Mouse (Mus musculus) forebrain, embryonic 10.5 days (tissue): ENCODE data around the gene Icosl. TPM values are rescaled to one million over a fixed set of nuclear protein-coding genes. Genes with fewer than 3 reads are reported as not detected.
"Not testable (repeated sequence)": the region's sequence is repeated elsewhere in the genome, so short reads cannot be mapped to it uniquely, and the experiment has no call there.

Source experiments
- DNase-seq: peaks from one replicate; pipeline ENCODE4 v3.0.0-alpha.2; 2017; ENCODE audit warnings: low spot score; ENCODE audit errors: extremely low spot score
- H3K27ac ChIP-seq: fragments of 300-500 bp; sonication (generic); 2 replicates; pipeline ENCODE4 v1.5.1; 2016; ENCODE audit warnings: mild to moderate bottlenecking
- H3K27me3 ChIP-seq: fragments of 300-500 bp; sonication (generic); 2 replicates; pipeline ENCODE4 v1.6.1; 2016; ENCODE audit warnings: mild to moderate bottlenecking; ENCODE audit not compliant: poor library complexity, severe bottlenecking
- H3K36me3 ChIP-seq: fragments of 300-500 bp; sonication (generic); replicated peaks from 2 replicates; pipeline ENCODE4 v1.6.1; 2016; ENCODE audit warnings: mild to moderate bottlenecking, moderate library complexity
- H3K4me1 ChIP-seq: fragments of 300-500 bp; sonication (generic); 2 replicates; pipeline ENCODE4 v1.6.1; 2016
- H3K4me3 ChIP-seq: fragments of 300-500 bp; sonication (generic); 2 replicates; pipeline ENCODE4 v1.5.1; 2016; ENCODE audit warnings: mild to moderate bottlenecking, moderate library complexity
- H3K9me3 ChIP-seq: fragments of 300-500 bp; sonication (generic); 2 replicates; pipeline ENCODE4 v1.6.1; 2016; ENCODE audit warnings: mild to moderate bottlenecking, moderate library complexity
- WGBS: fragments of 180-500 bp; shearing (Covaris S2); methylation state at CpG from one replicate; pipeline ENCODE4 v1.1.7; 2016; 5-methylcytosine and 5-hydroxymethylcytosine counted together
- polyA plus RNA-seq: library from polyadenylated mRNA; unstranded; fragments of >200 nt; fragmentation: Nextera tagmentation; extraction: Ambion mirVana; gene quantifications from 2 replicates; pipeline ENCODE4 v1.2.1, GENCODE M21; 2016

Gene Icosl
- polyA plus RNA-seq, 1 experiment from 2014 or later = 2.9 TPM

DNA sequence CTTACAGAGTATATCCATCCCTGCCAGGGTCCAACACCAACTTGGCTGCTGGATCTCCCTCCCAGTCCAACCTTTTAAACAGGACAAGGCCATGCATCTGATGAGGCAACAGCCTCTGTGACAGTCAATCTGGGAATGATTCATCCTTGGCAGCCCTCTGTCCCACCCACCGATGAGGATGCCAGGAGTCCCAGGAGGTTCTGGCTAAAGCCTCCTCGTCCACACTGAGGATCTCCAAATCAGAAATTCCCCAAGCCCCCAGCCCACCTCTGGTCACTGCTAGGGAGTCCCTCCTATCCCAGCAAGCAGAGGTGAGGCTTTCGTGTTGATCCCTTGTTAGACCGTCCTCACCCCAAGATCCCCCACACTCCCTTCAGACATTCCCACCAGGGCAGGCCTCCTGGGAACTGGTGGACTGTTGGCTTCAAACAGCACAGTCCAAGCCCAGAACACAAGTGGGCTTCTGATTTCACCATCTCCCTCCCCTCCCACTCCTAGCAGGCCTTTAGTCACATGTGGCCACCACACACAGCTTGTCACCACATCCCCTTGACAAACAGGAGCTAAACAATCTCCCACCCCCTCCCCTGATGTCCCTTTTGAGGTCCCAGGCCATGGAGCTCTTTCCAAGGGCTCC lies 11.0 kb downstream of the Icosl start:
- Histone ChIP-seq H3K9me3 (no peaks in the 10 kb centered on the region), H3K27me3 (no peaks in the 10 kb centered on the region), H3K27ac (no peak overlapping the region), H3K4me3 (no peak overlapping the region), H3K36me3 (0 out of 2 replicates have a peak, but pooled peaks cover 7% of the 10 kb centered on the region), H3K4me1 (no peaks in the 10 kb centered on the region)
- 90% methylated on average over 4 of the region's 4 CpGs for WGBS
- no peak for DNase-seq

DNA sequence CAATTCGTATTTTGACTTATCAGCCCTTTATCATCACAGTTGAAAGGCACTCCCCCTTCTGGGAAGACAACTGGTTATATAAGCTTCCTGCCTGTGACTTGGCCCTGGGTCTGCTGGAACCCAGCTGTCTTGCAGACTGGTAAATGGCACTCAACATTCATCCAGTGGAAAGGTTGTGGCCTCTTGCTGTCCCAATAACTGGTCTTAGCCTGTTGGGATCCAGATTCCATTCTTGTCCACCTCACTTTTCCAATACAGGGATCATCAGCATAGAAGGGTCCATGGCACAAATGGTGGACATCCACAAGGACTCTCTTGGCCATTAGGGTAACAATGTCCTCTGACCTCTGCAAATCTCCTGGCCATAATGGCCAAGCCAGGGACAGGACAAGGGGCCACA lies 15.0 kb downstream of the Icosl start:
- H3K27me3 ChIP-seq = no peaks in the 10 kb centered on the region
- 70% methylated on average over 1 of the region's 1 CpGs for WGBS
- no peak overlapping the region for H3K4me3 ChIP-seq
- H3K36me3 ChIP-seq = no peaks in the 10 kb centered on the region
- no peak for DNase-seq
- H3K4me1 ChIP-seq = no peaks in the 10 kb centered on the region
- H3K27ac ChIP-seq = no peak overlapping the region
- no peaks in the 10 kb centered on the region for H3K9me3 ChIP-seq

GRCm38 (mm10) chr10:78085711-78086110 lies 16.6 kb downstream of the Icosl start:
- no peak for DNase-seq
- Histone ChIP-seq H3K4me3 (no peak overlapping the region), H3K27me3 (no peaks in the 10 kb centered on the region), H3K27ac (no peak overlapping the region), H3K36me3 (no peaks in the 10 kb centered on the region), H3K9me3 (no peaks in the 10 kb centered on the region), H3K4me1 (no peaks in the 10 kb centered on the region)
- 89% methylated on average over 6 of the region's 6 CpGs for WGBS

GRCm38 (mm10) chr10:78086444-78087061 lies 17.5 kb downstream of the Icosl start:
- DNase-seq = no peak
- Histone ChIP-seq H3K27me3 (no peaks in the 10 kb centered on the region), H3K27ac (no peak overlapping the region), H3K4me3 (no peak overlapping the region), H3K36me3 (no peaks in the 10 kb centered on the region), H3K4me1 (no peaks in the 10 kb centered on the region), H3K9me3 (no peaks in the 10 kb centered on the region)
- 85% methylated on average over 10 of the region's 10 CpGs for WGBS

- Histone ChIP-seq H3K27me3 (no peaks in the 10 kb centered on the region), H3K27ac (no peak overlapping the region), H3K9me3 (no peaks in the 10 kb centered on the region), H3K4me1 (no peaks in the 10 kb centered on the region), H3K36me3 (no peaks in the 10 kb centered on the region), H3K4me3 (no peak overlapping the region)
- WGBS = 82% methylated on average over 6 of the region's 6 CpGs
- DNase-seq = no peak
Measured at GRCm38 (mm10) chr10:78087101-78087511, 18.0 kb downstream of the Icosl start.

- DNase-seq = no peak
- no peaks in the 10 kb centered on the region for H3K27me3 ChIP-seq
- H3K27ac ChIP-seq = no peak overlapping the region
- H3K9me3 ChIP-seq = no peaks in the 10 kb centered on the region
- H3K36me3 ChIP-seq = no peaks in the 10 kb centered on the region
- no peaks in the 10 kb centered on the region for H3K4me1 ChIP-seq
- H3K4me3 ChIP-seq = no peak overlapping the region
- 70% methylated on average over 6 of the region's 6 CpGs for WGBS
Measured at GRCm38 (mm10) chr10:78090246-78090645, 21.1 kb downstream of the Icosl start.

GRCm38 (mm10) chr10:78090706-78091491 lies 21.8 kb downstream of the Icosl start:
- Histone ChIP-seq H3K4me1 (no peaks in the 10 kb centered on the region), H3K36me3 (no peaks in the 10 kb centered on the region), H3K4me3 (no peak overlapping the region), H3K27me3 (no peaks in the 10 kb centered on the region), H3K27ac (no peak overlapping the region), H3K9me3 (no peaks in the 10 kb centered on the region)
- DNase-seq = no peak
- WGBS = 84% methylated on average over 4 of the region's 4 CpGs

GRCm38 (mm10) chr10:78091865-78092724 lies 23.0 kb downstream of the Icosl start:
- 83% methylated on average over 23 of the region's 23 CpGs for WGBS
- Histone ChIP-seq H3K4me1 (no peaks in the 10 kb centered on the region), H3K9me3 (no peaks in the 10 kb centered on the region; the same call in 1 of the 2 replicates), H3K27me3 (no peaks in the 10 kb centered on the region), H3K36me3 (no peaks in the 10 kb centered on the region), H3K4me3 (no peak overlapping the region), H3K27ac (no peak overlapping the region)
- no peak for DNase-seq

- Histone ChIP-seq H3K9me3 (peaks cover 2% of the 10 kb centered on the region; the same call in 1 of the 2 replicates), H3K4me1 (no peaks in the 10 kb centered on the region), H3K27me3 (no peaks in the 10 kb centered on the region), H3K27ac (no peak overlapping the region), H3K4me3 (no peak overlapping the region), H3K36me3 (no peaks in the 10 kb centered on the region)
- 93% methylated on average over 13 of the region's 13 CpGs for WGBS
- no peak for DNase-seq
Measured at GRCm38 (mm10) chr10:78092725-78093029, 23.6 kb downstream of the Icosl start.

DNA sequence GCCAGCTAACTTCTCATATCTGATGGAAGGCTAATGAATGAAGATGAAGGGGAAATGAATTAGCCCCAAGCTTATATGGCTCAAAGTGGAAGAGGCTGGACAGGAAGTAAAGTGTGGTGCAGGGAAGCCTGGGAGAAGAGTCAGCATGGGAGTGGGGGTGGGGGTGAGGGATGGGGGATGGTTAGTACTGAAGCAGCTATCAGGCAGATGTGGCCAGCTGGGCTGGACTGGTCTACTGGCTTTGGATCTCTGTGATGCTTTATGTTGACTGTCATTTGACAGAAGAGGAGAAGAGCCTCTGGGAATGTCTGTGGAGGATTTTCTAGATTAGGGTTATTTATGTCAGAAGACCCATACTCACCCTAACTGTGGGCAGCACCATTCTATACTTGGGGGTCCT lies 26.1 kb downstream of the Icosl start:
- Histone ChIP-seq H3K27ac (no peak overlapping the region), H3K27me3 (no peaks in the 10 kb centered on the region), H3K36me3 (no peaks in the 10 kb centered on the region), H3K4me3 (no peak overlapping the region), H3K9me3 (peaks cover 2% of the 10 kb centered on the region; the same call in 1 of the 2 replicates), H3K4me1 (no peaks in the 10 kb centered on the region)
- no peak for DNase-seq

- Histone ChIP-seq H3K9me3 (peaks cover 2% of the 10 kb centered on the region; the same call in 1 of the 2 replicates), H3K27me3 (no peaks in the 10 kb centered on the region), H3K36me3 (no peaks in the 10 kb centered on the region), H3K4me3 (no peak overlapping the region), H3K27ac (no peak overlapping the region), H3K4me1 (peaks cover 7% of the 10 kb centered on the region)
- 85% methylated on average over 5 of the region's 5 CpGs for WGBS
- DNase-seq = no peak
Measured at GRCm38 (mm10) chr10:78095954-78096931, 27.1 kb downstream of the Icosl start.

- not testable (repeated sequence) for H3K27me3 ChIP-seq, DNase-seq, H3K36me3 ChIP-seq, H3K27ac ChIP-seq, H3K9me3 ChIP-seq, H3K4me3 ChIP-seq
- H3K4me1 ChIP-seq = peaks cover 13% of the 10 kb centered on the region
Measured at GRCm38 (mm10) chr10:78099860-78100259, 30.8 kb downstream of the Icosl start.
